Mouse (Mus musculus) adrenal gland, adult 2 months (tissue): ENCODE results near the gene Aspdh. TPM values are rescaled to one million over a fixed set of nuclear protein-coding genes. Genes with fewer than 3 reads are reported as not detected.

ENCODE experiments used
- DNase-seq: peaks from one replicate; pipeline ENCODE4 v3.0.0; 2021
- long read RNA-seq: library from polyadenylated mRNA; stranded (forward); transcript quantifications from one replicate; pipeline ENCODE4 v2.0.0, GENCODE M21; 2021
- polyA plus RNA-seq: library from polyadenylated mRNA; depleted of rRNA; stranded (reverse); fragments of >200 nt; gene quantifications from 2 replicates; pipeline ENCODE4 v1.2.3, GENCODE M21; 2012; rRNA removed
- total RNA-seq, 2 experiments: library from RNA; stranded (reverse); gene quantifications; 2 replicates each; pipeline ENCODE4 v1.2.3; 2021

Gene Aspdh
- total RNA-seq, result under 1 TPM in 1 of 2 experiments, not detected in 1; 0.75 TPM
- polyA plus RNA-seq, result 0.91 and 2.4 TPM in 2 replicates
- long read RNA-seq, result 0 reads

DNA sequence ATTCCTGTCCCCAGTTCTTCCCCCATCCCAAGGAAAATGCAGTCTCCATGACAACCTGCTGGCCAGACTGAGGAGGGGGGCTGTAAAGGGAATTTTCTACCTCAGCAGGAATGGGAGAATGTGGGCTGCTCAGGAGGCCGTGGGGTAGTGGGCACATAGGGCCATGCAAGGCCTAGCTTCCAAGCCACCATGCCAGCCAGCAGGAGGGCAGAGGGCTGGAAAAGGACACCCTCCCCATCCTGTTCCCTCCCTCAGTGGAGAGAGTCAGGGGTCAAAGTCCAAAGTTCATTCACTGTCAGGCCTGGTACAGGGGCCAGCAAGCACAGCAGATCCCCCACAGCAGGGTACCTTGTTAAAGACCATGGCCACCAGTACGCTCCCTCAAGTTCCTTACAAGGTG, at the start of gene Aspdh:
Aspdh (plus strand) TSS at position 281 of the 400 bp plus-strand sequence.
- DNase-seq, result no peak

GRCm38 (mm10) chr7:44427666-44428065, 37.5 kb upstream of the Aspdh start:
- DNase-seq, result no peak

GRCm38 (mm10) chr7:44428171-44428950, 36.8 kb upstream of the Aspdh start:
- no peak for DNase-seq

- DNase-seq, result no peak
Measured at GRCm38 (mm10) chr7:44428968-44429521, 36.1 kb upstream of the Aspdh start, which contains the start of gene Lrrc4b. Gene Lrrc4b (plus strand): TSS chr7:44429018.

DNA sequence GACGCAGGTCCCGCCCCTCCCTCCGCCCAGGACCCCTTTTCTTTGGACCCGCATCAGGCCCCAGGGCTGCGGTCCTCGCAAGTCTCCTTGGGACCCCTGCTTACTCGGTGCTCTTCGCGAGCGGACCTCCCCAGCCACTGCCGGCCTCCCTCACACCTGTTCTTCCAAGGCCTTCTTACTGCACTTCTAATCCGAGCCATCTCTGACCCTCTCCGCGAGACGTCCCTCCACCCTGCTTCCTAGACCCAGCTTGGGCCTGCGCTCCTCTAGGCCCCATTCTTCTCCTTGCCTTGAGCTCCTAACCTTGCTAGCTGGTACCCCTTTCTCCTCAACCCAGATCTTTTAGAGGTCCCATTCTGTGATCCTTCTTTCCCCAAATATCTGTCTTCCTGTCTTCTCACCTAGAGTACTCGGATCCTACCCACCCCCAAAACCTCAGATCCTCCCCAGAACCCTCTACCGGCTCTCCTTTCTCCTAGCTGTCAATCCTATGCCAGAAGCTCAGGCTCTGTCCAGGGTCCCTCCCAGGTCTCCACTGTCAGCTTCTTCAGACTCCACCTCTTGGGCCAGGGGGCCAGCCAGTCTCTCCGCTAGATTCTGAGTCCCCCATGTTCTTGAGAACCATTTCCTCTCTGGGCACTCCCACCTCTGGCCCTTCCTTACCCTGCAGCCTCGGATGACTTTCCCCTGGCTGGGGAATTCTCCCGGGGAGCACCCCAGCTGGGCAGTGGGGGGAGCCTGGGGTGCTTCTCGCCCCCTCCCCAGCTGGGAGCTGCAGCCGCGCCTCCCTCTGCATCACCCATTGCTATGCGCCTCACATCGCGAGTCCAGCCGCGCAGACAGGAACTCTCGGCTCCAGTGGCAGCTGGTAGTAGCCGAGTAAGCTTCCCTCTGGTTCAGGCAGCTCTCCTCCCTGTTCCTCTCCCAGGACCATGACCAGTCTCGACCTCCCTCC, 35.4 kb upstream of the Aspdh start:
- no peak for DNase-seq

GRCm38 (mm10) chr7:44432550-44432949, 32.6 kb upstream of the Aspdh start:
- DNase-seq, result no peak

DNA sequence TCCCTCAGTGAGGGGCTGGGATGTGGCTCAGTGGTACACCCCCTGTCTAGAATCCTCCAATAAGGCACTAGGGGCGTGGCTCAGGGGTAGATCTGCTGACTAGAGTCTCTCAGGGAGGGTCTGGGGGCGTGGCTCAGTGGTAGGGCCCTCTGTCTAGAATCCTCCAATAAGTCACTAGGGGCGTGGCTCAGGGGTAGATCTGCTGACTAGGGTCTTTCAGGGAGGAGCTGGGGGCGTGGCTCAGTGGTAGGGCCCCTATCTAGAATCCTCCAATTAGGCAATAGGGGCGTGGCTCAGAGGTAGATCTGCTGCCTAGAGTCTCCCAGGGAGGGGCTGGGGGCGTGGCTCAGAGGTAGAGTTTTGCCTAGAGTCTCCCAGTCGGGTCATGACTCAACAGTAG, 31.8 kb upstream of the Aspdh start:
- no peak for DNase-seq

DNA sequence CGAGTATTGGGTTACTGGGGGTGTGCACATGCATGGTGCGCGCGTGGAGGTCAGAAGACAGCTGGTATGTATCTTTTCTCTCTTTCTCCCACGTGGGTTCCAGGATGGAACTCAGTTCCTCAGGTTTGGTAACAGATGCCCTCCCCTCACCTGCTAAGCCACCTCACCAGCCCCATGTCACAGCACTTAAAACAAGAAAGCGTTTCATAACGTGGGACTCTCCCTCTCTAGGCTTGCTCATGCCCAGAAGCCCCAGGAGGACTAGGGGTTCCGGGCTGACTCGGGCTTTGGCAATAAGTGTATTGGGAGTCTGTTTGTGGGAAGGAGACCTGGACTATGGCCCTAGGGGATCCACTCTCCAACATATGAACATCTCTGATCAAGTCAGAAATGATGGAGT, 31.1 kb upstream of the Aspdh start:
- DNase-seq, result no peak

GRCm38 (mm10) chr7:44435796-44436195, 29.4 kb upstream of the Aspdh start:
- no peak for DNase-seq

- no peak for DNase-seq
Measured at GRCm38 (mm10) chr7:44436267-44436666, 28.9 kb upstream of the Aspdh start.

DNA sequence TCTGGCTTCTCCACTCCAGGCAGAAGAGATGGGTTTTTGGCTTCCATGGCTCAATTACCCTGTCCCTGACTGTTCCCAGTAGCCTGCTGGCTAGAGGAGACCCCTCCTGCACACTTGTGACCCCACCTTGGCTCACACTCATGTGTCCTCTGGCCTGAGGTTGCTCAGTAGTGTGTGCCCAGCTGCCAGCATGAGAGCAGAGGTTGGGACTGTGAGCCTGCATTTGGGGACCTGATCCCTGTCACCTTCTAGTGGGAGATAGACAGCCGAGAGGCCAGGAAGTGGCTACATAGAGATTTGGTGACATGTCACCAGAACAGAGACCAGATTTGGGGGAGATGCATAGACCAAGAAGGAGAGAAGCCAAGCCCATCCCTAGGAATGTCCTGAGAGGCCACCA, 28.0 kb upstream of the Aspdh start:
- no peak for DNase-seq

DNA sequence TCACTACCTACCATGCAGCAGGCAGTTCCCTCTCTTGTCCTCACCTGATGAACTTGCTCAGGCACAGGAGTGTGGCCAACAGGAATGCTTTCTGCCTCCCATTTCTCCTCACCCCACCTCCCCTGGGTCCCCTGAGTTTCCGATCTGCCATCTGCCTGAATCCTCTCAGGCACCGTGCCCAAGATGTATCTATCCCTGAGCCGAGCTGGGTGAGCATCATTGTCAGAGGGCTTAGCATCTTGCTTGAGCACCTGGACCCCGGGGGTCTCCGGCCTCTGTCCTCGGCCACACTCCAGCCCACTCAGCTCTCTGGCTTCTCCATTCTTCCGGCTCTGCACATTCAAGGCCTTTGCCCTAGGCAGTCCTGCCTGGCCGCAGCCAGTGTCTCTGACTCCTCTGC, 27.3 kb upstream of the Aspdh start:
- DNase-seq, result no peak

- DNase-seq, result no peak
Measured at GRCm38 (mm10) chr7:44439696-44440095, 25.5 kb upstream of the Aspdh start.

- DNase-seq, result no peak
Measured at GRCm38 (mm10) chr7:44440479-44440878, 24.7 kb upstream of the Aspdh start.

DNA sequence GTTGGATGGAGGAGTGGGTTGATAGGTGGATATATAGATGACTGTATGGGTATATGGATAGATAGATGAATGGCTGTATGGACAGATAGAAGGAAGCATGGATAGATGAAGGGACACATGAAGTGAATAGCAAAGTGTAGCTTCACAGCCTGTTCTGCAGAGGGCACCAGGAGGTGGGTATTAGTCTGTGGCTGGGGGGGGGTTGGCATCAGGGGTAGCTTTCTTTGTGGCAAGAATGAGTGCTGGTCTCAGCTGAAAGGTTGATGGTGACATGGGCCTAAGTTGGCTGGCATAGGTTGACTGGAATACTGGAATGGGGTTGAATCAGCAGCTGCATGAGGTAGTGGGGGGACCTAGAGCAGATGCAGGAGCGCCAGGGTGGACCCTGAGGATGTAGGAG, 24.0 kb upstream of the Aspdh start:
- DNase-seq, result no peak

DNA sequence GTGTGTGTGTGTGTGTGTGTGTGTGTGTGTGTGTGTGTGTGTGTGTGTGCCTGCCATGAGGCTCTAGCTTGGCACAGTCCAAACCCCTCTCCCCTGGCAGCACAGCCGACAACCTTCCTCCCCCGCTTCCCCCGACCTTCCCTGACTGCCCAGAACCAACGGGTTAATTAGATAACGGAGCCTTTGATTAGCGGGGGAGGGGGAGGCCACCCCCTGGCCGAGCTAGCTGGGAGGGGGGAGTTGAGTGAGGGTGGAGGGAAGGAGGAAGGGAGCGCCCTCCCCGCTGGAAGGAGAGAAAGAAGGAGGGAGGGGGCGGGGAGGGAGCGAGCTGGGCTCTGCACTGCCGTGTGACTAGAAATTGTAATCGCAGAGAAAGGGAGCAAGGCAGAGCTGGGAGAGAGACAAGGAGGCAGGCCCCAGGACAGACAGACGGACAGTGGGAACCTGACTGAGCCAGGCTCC, 23.5 kb upstream of the Aspdh start:
- DNase-seq, result no peak

DNA sequence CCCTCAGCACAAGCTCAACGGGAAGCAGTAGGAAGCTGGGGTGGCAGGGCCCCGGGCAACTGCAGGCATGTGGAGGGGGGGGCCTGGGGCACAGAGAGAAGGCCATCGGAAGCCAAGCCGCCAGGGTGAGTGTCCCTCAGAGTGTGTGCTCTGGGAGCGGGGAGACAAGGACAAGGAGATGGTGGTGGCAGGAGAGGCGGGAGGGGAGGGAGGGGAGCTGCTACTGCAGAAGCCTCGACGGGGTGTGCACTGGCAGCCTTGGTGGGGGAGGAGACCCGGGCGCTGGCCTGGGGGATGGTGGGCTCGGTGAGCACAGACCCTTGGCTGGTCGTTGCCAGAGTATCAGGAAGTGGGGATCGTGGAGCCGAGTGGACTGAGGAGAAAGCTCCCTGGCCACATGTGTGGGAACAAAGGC, 22.8 kb upstream of the Aspdh start:
- DNase-seq, result no peak

DNA sequence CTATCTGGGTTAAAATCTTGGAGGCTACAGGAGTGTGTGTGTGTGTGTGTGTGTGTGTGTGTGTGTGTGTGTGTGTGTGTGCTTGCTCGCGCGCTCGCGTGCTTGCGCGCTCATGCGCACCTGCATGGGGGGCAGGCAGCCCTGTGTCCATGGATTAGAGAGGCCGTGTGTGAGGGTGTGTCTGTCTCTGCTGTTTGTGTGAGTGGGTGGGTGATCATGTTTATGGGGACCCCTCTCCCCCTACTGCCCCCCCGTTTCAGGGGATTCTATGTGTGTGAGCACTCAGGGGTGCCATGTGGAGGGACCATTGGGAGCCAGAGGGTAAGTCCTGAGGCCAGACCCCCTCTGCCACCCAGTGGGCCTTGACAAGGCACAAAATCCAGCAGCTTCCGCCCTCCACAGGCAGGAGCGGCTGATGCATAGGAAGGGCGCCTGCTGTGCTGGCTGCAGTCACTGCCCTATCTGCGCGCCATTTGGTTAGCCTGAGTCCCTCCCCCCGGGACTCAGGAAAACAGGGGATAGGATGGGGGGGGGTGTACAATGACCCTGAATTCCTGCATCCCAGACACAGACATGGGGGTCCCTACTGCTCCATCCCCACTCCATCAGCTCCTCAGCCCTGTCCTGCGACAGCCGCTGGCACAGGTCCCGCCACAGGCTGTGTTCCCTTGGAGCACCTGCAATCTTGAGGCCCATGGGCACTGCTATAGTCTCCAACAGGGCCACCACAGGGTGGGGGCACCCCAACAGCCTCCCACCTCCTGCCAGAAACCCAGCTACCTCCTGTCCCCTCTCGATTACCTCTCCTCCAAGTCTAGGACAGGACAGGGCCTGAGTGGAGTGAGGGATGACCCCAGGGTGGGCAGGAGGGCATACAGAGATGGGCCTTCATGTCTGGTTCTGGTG, 21.7 kb upstream of the Aspdh start:
- DNase-seq, result no peak

- DNase-seq, result no peak
Measured at GRCm38 (mm10) chr7:44444886-44445527, 20.2 kb upstream of the Aspdh start.

- no peak for DNase-seq
Measured at GRCm38 (mm10) chr7:44445528-44445923, 19.7 kb upstream of the Aspdh start.
